Mouse (Mus musculus) liver, postnatal 0 days (tissue): ENCODE results near the gene Mgat4e.

ENCODE experiments used
- CTCF ChIP-seq: sonication (generic); IDR thresholded peaks from 2 replicates; pipeline ENCODE4 v1.5.1; 2016; ENCODE audit warnings: antibody characterized with exemption, low read depth
- EP300 ChIP-seq: IDR thresholded peaks from 2 replicates; pipeline ENCODE4 v1.6.1; 2016; ENCODE audit warnings: antibody characterized with exemption, low read depth, mild to moderate bottlenecking

GRCm38 (mm10) chr1:134525015-134525414 is 24.5 kb downstream of the Mgat4e start:
- TF ChIP-seq CTCF (no peak), EP300 (no peak)
